Mouse (Mus musculus): ENCODE data around the gene Dusp15. TPM values are rescaled to one million over a fixed set of nuclear protein-coding genes. Genes with fewer than 3 reads are reported as not detected.

Dusp15 gene
- total RNA-seq (2023) = not detected

DNA sequence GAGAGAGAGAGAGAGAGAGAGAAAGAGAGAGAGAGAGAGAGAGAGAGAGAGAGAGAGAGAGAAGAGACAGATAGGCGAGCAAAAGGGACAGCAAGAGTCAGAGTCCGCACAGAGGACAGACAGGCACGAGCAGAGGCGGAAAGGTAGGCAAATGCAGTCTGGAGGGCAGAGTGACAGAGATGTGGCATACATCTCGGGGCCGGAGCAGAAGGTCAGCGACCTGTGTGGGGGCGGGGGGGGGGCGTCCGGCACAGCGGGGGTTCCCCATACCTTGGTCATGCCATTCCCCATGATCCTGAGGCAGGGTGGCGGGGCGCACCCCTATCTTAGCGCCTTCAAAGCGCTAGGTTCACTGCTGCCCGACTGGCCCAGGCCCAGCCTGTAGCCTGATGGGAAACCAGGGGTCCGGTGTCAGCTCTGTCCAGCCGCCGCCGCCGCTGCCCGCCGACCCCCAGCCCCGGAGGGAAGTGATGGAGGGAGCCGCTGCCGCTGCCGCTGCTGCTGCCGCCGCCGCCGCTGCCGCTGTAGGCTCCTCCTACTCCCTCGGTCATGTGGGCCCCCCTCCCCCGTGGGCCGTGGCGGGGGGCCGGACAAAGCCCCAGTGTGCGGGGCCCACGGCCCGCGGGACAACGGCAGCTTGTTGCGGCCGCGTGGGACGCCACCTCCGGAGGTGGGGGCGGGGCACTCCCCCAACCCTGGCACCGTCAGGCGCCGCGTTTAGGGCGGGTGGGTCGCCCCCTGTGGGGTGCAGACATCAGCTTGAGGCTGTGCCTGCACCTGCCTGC is at the start of gene Dusp15:
TSS of gene Dusp15 (minus strand) at position 634 of the 785 bp plus-strand sequence.

DNA sequence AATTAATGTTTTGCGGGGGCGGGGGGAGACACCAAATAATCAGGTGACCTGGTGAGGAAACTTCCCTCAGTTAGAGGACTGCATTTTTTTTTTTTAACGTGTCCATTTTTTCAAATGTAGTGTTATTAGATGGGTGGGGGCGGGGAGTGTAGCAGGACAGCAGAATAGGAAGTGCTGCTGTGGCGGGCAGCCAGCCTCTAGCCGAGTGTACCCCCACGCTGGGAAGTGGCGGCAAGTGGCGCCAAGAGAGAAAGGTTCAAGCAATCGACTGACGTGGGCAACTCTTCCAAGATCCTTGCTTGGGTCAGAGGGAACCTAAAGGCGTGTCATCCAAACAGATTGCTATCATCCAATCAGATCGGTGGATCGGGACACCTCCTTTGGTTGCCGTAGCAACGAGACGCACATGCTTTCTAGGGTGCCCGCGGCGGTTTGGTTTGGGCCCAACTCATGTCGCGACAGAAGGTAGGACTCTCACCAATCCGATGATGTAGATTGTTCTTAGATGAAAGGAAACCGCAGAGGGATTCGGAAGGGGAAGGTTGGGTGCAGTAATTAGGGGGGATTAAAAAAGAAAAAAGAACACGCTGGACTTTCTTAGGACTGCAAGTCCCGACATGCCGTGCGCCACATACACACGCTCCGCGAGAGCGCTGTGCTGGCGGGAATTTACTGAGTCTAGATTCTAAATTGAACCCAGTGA is 10.7 kb upstream of the Dusp15 start, which contains the start of gene Ttll9:
TSS of gene Ttll9 (plus strand) at position 395 of the 703 bp plus-strand sequence.

DNA sequence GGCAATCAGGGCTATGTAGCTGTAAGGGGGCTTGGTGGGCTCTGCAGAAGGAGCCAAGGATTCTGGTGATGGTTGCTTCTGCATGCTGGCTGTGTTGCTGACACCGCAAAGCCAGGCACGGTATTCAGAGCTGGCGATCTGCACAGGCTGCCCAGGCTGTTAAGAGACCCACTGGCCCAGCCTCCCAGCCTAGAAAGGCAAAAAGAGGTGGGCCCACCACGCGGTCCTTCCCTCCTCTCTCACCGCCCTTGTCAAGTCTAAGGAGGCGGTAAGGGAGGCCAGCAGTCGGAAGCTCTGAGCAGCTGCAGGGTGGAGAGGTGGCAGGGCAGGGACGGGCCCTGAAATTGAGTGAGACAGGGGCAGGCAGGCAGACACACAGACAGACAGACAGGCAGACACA is 18.4 kb downstream of the Dusp15 start, which contains the start of gene Foxs1:
TSS of gene Foxs1 (minus strand) at position 161 of the 400 bp plus-strand sequence.

DNA sequence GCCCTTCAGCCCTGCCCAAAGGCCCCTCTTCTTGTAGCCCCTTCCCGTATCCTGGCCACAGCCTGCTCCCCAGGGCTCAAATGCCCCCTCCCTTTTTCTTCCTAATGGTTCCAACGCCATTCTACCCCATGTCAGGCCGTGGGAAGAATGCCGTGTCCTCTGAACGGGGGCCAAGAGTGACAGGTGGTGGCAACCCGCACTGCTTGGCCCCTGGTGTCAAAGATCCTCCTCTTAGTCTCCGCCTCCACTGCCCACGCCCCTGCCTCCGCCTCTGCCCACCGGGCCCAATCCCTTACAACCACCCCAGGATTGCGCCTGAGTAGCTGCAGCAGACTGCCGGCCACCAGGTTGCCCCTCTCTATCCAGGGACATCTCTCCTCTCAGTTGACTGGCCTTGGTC is 40.5 kb downstream of the Dusp15 start, which contains the start of gene Mylk2:
TSS of gene Mylk2 (plus strand) at position 322 of the 400 bp plus-strand sequence.

Other genes with a start within 250 kb of the Dusp15 start
- gene Id1, start 215.4 kb downstream of the Dusp15 start, total RNA-seq (2023) = 10 to 100 TPM; 46.4 to 77.6 TPM
- gene Cox4i2, start 197.5 kb downstream of the Dusp15 start, total RNA-seq (2023) = not detected
- gene Bcl2l1, start 120.0 kb downstream of the Dusp15 start, total RNA-seq (2023) = 10 to 100 TPM; 16.2 to 19.7 TPM
- gene Tpx2, start 103.7 kb downstream of the Dusp15 start, total RNA-seq (2023) = 1 to 10 TPM in 1 of 2 experiments, under 1 TPM in 1; 0.73 to 3.4 TPM
- not detected for gene Mylk2, start 40.3 kb downstream of the Dusp15 start, total RNA-seq (2023)
- gene Foxs1, start 18.5 kb downstream of the Dusp15 start, total RNA-seq (2023) = not detected
- not detected for gene Ttll9, start 10.8 kb upstream of the Dusp15 start, total RNA-seq (2023)
- 10 to 100 TPM; 33.5 to 36.8 TPM for gene Pdrg1, start 63.7 kb upstream of the Dusp15 start, total RNA-seq (2023)
- gene Xkr7, start 80.2 kb upstream of the Dusp15 start, total RNA-seq (2023) = not detected
- gene Ccm2l, start 114.3 kb upstream of the Dusp15 start, total RNA-seq (2023) = not detected
- gene Hck, start 156.8 kb upstream of the Dusp15 start, total RNA-seq (2023) = 100 to 1,000 TPM; 416 TPM
- gene Tm9sf4, start 209.6 kb upstream of the Dusp15 start, total RNA-seq (2023) = 100 to 1,000 TPM; 156 to 161 TPM